Mouse (Mus musculus): ENCODE measurements around the gene Ccdc33.

The Ccdc33 gene

GRCm38 (mm10) chr9:58091623-58092425 is 26.8 kb downstream of the Ccdc33 start:
- no peak for DNase-seq (ENCODE audit: low spot score)

- no peak for DNase-seq (ENCODE audit: low spot score)
Measured at GRCm38 (mm10) chr9:58087277-58087998, 31.2 kb downstream of the Ccdc33 start.

GRCm38 (mm10) chr9:58086861-58087260 is 31.8 kb downstream of the Ccdc33 start:
- no peak for DNase-seq (ENCODE audit: low spot score)

GRCm38 (mm10) chr9:58086203-58086602 is 32.4 kb downstream of the Ccdc33 start:
- DNase-seq (ENCODE audit: low spot score): no peak

- DNase-seq (ENCODE audit: low spot score): no peak
Measured at GRCm38 (mm10) chr9:58085074-58085473, 33.5 kb downstream of the Ccdc33 start.

- DNase-seq (ENCODE audit: low spot score): no peak
Measured at GRCm38 (mm10) chr9:58084586-58084985, 34.0 kb downstream of the Ccdc33 start.

- no peak for DNase-seq (ENCODE audit: low spot score)
Measured at GRCm38 (mm10) chr9:58074561-58074960, 44.1 kb downstream of the Ccdc33 start.

GRCm38 (mm10) chr9:58067546-58067945 is 51.1 kb downstream of the Ccdc33 start:
- no peak for DNase-seq (ENCODE audit: low spot score)

- no peak for DNase-seq (ENCODE audit: low spot score)
Measured at GRCm38 (mm10) chr9:58066731-58067095, 51.9 kb downstream of the Ccdc33 start.

GRCm38 (mm10) chr9:58065977-58066730 is 52.5 kb downstream of the Ccdc33 start:
- no peak for DNase-seq (ENCODE audit: low spot score)

GRCm38 (mm10) chr9:58065532-58065931 is 53.1 kb downstream of the Ccdc33 start:
- DNase-seq (ENCODE audit: low spot score): no peak

- no peak for DNase-seq (ENCODE audit: low spot score)
Measured at GRCm38 (mm10) chr9:58063531-58063930, 55.1 kb downstream of the Ccdc33 start, which contains the start of gene Stra6. TSS of gene Stra6 (plus strand) at chr9:58063788.

- no peak for DNase-seq (ENCODE audit: low spot score)
Measured at GRCm38 (mm10) chr9:58060677-58061667, 57.7 kb downstream of the Ccdc33 start.

GRCm38 (mm10) chr9:58059920-58060319 is 58.7 kb downstream of the Ccdc33 start:
- no peak for DNase-seq (ENCODE audit: low spot score)

- no peak for DNase-seq (ENCODE audit: low spot score)
Measured at GRCm38 (mm10) chr9:58055666-58056065, 63.0 kb downstream of the Ccdc33 start.

- DNase-seq (ENCODE audit: low spot score): no peak
Measured at GRCm38 (mm10) chr9:58054032-58054431, 64.6 kb downstream of the Ccdc33 start.

- DNase-seq (ENCODE audit: low spot score): no peak
Measured at GRCm38 (mm10) chr9:58053544-58053943, 65.1 kb downstream of the Ccdc33 start.

- no peak for DNase-seq (ENCODE audit: low spot score)
Measured at GRCm38 (mm10) chr9:58053102-58053501, 65.5 kb downstream of the Ccdc33 start.

GRCm38 (mm10) chr9:58051937-58052336 is 66.7 kb downstream of the Ccdc33 start:
- DNase-seq (ENCODE audit: low spot score): no peak

GRCm38 (mm10) chr9:58049861-58050260 is 68.8 kb downstream of the Ccdc33 start:
- no peak for DNase-seq (ENCODE audit: low spot score)

GRCm38 (mm10) chr9:58049186-58049585 is 69.4 kb downstream of the Ccdc33 start:
- no peak for DNase-seq (ENCODE audit: low spot score)

All from spleen, adult 12 weeks (tissue).